Mouse (Mus musculus) myocyte (in vitro differentiated cells): ENCODE results near the gene Ccdc40.

Source experiments
- CEBPB ChIP-seq: IDR thresholded peaks from 2 replicates; pipeline ENCODE4 v1.6.1; 2011; ENCODE audit warnings: mild to moderate bottlenecking, moderate library complexity; ENCODE audit not compliant: poor library complexity, insufficient read depth, severe bottlenecking
- MAX ChIP-seq: IDR thresholded peaks from one replicate; pipeline ENCODE4 v1.6.1; 2011; ENCODE audit warnings: low read depth, mild to moderate bottlenecking, control low read depth
- MYOD1 ChIP-seq, 3 experiments: IDR thresholded peaks; one replicate each; pipeline ENCODE4 v1.6.1; 2011; ENCODE audit warnings: control low read depth in 2 of 3, low read depth in 2 of 3, mild to moderate bottlenecking in 2 of 3, moderate library complexity in 1 of 3; ENCODE audit not compliant: insufficient read length in 2 of 3, control insufficient read depth in 1 of 3
- POLR2A ChIP-seq: IDR thresholded peaks from one replicate; pipeline ENCODE4 v1.6.1; 2011; ENCODE audit warnings: low read depth, mild to moderate bottlenecking, control low read depth, moderate library complexity; ENCODE audit not compliant: insufficient read length
- POLR2AphosphoS2 ChIP-seq: IDR thresholded peaks from one replicate; pipeline ENCODE4 v1.6.1; 2011; ENCODE audit warnings: low read depth, control low read depth; ENCODE audit not compliant: insufficient read length
- REST ChIP-seq: IDR thresholded peaks from one replicate; pipeline ENCODE4 v1.6.1; 2011; ENCODE audit warnings: mild to moderate bottlenecking, control low read depth, moderate library complexity; ENCODE audit not compliant: insufficient read depth, insufficient read length

DNA sequence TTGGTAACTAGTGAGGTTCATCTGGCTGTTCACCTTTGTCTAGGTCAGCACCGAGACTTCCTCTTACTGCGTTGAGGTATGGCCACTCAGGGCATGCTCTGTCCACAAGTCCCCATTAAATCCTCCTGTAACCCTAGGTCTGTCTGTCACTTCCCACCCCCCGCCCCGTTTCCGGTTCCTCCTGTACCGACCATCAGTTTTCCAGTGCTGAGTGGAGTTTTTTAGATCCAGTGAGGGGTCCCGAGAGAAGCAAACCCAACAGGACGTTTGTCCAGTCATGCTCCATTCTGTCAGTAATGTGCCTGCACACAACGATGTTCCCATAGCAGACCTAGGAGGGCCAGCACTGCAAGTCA lies 29.8 kb downstream of the Ccdc40 start:
- TF ChIP-seq POLR2A: no peak
- no peak for TF ChIP-seq REST
- no peak for TF ChIP-seq MAX
- TF ChIP-seq MYOD1 (IDR thresholded peaks at IDR 0.05; ENCODE audit: control insufficient read depth in 1 of 3, insufficient read length in 2 of 3, low read depth in 2 of 3): no peak
- TF ChIP-seq CEBPB: no peak
- no peak for TF ChIP-seq POLR2AphosphoS2
